Mouse (Mus musculus) E14TG2a.4 (cell line): ENCODE measurements at regions not wholly inside any gene's neighbourhood (a gene's known extent, or its start where the extent isn't known, plus 50 kb on each side); places are given as distances from the start of the nearest gene placed in this dataset.

ENCODE experiments used
- CTCF ChIP-seq: conservative IDR thresholded peaks from 2 replicates; pipeline ENCODE4 v1.5.1; 2014; ENCODE audit warnings: low read length
- NANOG ChIP-seq: IDR thresholded peaks from 2 replicates; pipeline ENCODE4 v1.6.1; 2014; ENCODE audit warnings: borderline replicate concordance, low read length, mixed read lengths
- POU5F1 ChIP-seq: IDR thresholded peaks from 2 replicates; pipeline ENCODE4 v1.6.1; 2014; ENCODE audit warnings: low read length, borderline replicate concordance

GRCm38 (mm10) chr2:158909086-158909485, 114.5 kb downstream of the Dhx35 start:
- TF ChIP-seq CTCF (no peak), POU5F1 (no peak), NANOG (no peak)
